Mouse (Mus musculus) embryonic facial prominence, embryonic 10.5 days (tissue): ENCODE measurements around the gene Col15a1. TPM values are rescaled to one million over a fixed set of nuclear protein-coding genes. Genes with fewer than 3 reads are reported as not detected.

Source experiments
- DNase-seq: peaks from one replicate; pipeline ENCODE4 v3.0.0-alpha.2; 2017; ENCODE audit warnings: low spot score
- H3K27ac ChIP-seq: fragments of 300-500 bp; sonication (generic); replicated peaks from 2 replicates; pipeline ENCODE4 v1.5.1; 2016; ENCODE audit warnings: mild to moderate bottlenecking
- H3K27me3 ChIP-seq: fragments of 300-500 bp; sonication (generic); replicated peaks from 2 replicates; pipeline ENCODE4 v1.6.1; 2016; ENCODE audit warnings: low read depth, mild to moderate bottlenecking; ENCODE audit not compliant: poor library complexity, severe bottlenecking
- H3K36me3 ChIP-seq: fragments of 300-500 bp; sonication (generic); replicated peaks from 2 replicates; pipeline ENCODE4 v1.6.1; 2016; ENCODE audit warnings: mild to moderate bottlenecking, moderate library complexity
- H3K4me1 ChIP-seq: fragments of 300-500 bp; sonication (generic); 2 replicates; pipeline ENCODE4 v1.6.1; 2016
- H3K4me3 ChIP-seq: fragments of 300-500 bp; sonication (generic); 2 replicates; pipeline ENCODE4 v1.5.1; 2016; ENCODE audit warnings: mild to moderate bottlenecking, moderate library complexity
- H3K9me3 ChIP-seq: fragments of 300-500 bp; sonication (generic); 2 replicates; pipeline ENCODE4 v1.6.1; 2016; ENCODE audit warnings: mild to moderate bottlenecking
- WGBS: fragments of 180-500 bp; shearing (Covaris S2); methylation state at CpG from one replicate; pipeline ENCODE4 v1.1.7; 2016; 5-methylcytosine and 5-hydroxymethylcytosine counted together
- polyA plus RNA-seq: library from polyadenylated mRNA; unstranded; fragments of >200 nt; fragmentation: Nextera tagmentation; extraction: Ambion mirVana; gene quantifications from 2 replicates; pipeline ENCODE4 v1.2.1, GENCODE M21; 2016

The Col15a1 gene
- polyA plus RNA-seq, 1 experiment from 2014 or later = 8.1 TPM

DNA sequence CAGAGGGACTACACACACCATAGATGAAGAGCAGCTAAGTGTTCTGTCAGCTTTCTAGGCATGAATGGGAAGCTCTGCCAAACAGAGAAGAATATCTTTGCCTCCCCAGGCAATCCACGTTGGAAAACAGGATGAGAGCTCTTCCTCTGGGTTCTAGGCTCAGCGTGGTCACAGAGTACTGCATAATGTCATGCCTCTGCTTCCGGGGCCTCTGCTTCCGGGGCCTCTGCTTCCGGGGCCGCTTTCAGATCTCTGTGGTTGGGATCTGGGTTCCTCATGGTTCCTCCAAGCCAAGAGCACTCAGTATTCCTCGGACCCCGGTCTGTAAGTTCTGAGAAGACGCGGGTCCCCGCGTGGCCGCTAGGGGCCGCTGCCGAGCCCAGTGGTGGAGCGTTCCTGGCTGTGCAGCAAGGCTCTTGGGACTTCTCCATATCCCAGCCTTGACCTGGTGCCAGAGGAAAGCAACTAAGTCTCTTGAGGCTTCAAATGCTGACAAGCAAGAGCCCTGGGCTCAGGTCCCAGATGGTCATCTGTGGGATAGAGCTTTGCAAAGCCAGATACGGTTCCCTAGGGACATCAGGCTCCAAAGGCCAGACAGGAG is 26.8 kb downstream of the Col15a1 start:
- Histone ChIP-seq H3K36me3 (no peaks in the 10 kb centered on the region), H3K4me1 (peaks cover 32% of the 10 kb centered on the region), H3K9me3 (no peaks in the 10 kb centered on the region), H3K4me3 (no peak overlapping the region), H3K27me3 (peaks cover 24% of the 10 kb centered on the region), H3K27ac (no peak overlapping the region)
- 29% methylated on average over 17 of the region's 17 CpGs for WGBS
- DNase-seq = peak; percentile 87

GRCm38 (mm10) chr4:47235312-47235711 is 27.4 kb downstream of the Col15a1 start:
- Histone ChIP-seq H3K27ac (no peak overlapping the region), H3K4me1 (peaks cover 32% of the 10 kb centered on the region), H3K9me3 (no peaks in the 10 kb centered on the region), H3K27me3 (peaks cover 24% of the 10 kb centered on the region), H3K36me3 (no peaks in the 10 kb centered on the region), H3K4me3 (no peak overlapping the region)
- no peak for DNase-seq
- 33% methylated on average over 3 of the region's 3 CpGs for WGBS

GRCm38 (mm10) chr4:47236104-47236503 is 28.1 kb downstream of the Col15a1 start:
- no peaks in the 10 kb centered on the region for H3K9me3 ChIP-seq
- no peak overlapping the region for H3K27ac ChIP-seq
- peaks cover 24% of the 10 kb centered on the region for H3K27me3 ChIP-seq
- no peak overlapping the region for H3K4me3 ChIP-seq
- WGBS = 88% methylated on average over 7 of the region's 7 CpGs
- H3K36me3 ChIP-seq = no peaks in the 10 kb centered on the region
- peaks cover 32% of the 10 kb centered on the region for H3K4me1 ChIP-seq
- DNase-seq = no peak

- Histone ChIP-seq H3K27ac (peak overlapping the region; percentile 35; the same call in 1 of the 2 replicates), H3K9me3 (no peaks in the 10 kb centered on the region), H3K27me3 (peaks cover 24% of the 10 kb centered on the region), H3K4me3 (peak overlapping the region; percentile 18; the same call in 1 of the 2 replicates), H3K4me1 (peaks cover 32% of the 10 kb centered on the region), H3K36me3 (no peaks in the 10 kb centered on the region)
- DNase-seq = peak; percentile 49
- WGBS = 29% methylated on average over 15 of the region's 15 CpGs
Measured at GRCm38 (mm10) chr4:47237220-47237619, 29.3 kb downstream of the Col15a1 start.

GRCm38 (mm10) chr4:47239114-47239513 is 31.2 kb downstream of the Col15a1 start:
- Histone ChIP-seq H3K36me3 (no peaks in the 10 kb centered on the region), H3K4me1 (peaks cover 33% of the 10 kb centered on the region), H3K27ac (no peak overlapping the region), H3K27me3 (peaks cover 24% of the 10 kb centered on the region), H3K4me3 (no peak overlapping the region), H3K9me3 (no peaks in the 10 kb centered on the region)
- 92% methylated on average over 6 of the region's 6 CpGs for WGBS
- DNase-seq = no peak

- H3K27me3 ChIP-seq = peaks cover 19% of the 10 kb centered on the region
- no peaks in the 10 kb centered on the region for H3K36me3 ChIP-seq
- H3K9me3 ChIP-seq = no peaks in the 10 kb centered on the region
- 83% methylated on average over 5 of the region's 5 CpGs for whole genome bisulfite sequencing
- H3K4me1 ChIP-seq = peaks cover 31% of the 10 kb centered on the region
- DNase-seq = no peak
- H3K4me3 ChIP-seq = no peak overlapping the region
- H3K27ac ChIP-seq = no peak overlapping the region
Measured at GRCm38 (mm10) chr4:47240901-47241300, 32.9 kb downstream of the Col15a1 start.

DNA sequence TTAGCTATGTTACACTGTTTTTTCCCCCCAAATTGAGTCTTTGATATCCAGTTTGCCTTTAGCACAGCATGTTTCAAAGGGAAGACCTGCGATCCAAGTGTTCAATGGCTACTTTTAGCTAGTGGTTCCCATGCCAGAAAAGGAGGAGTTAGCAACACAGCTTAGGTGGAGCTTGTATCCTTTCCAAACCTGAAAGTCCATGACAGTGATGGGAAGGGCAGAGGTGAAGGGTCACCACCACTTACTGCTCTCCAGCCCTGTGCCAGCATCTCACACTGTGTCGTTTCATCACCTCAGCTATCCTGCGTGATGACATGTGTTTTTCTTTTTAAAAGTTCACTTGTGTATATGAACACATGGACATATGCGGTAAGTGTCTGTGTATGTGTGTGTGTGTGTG is 34.2 kb downstream of the Col15a1 start:
- Histone ChIP-seq H3K9me3 (no peaks in the 10 kb centered on the region), H3K27ac (no peak overlapping the region), H3K4me1 (peaks cover 21% of the 10 kb centered on the region), H3K4me3 (no peak overlapping the region), H3K27me3 (peaks cover 10% of the 10 kb centered on the region; the same call in 1 of the 2 replicates), H3K36me3 (no peaks in the 10 kb centered on the region)
- WGBS = 80% methylated on average over 4 of the region's 4 CpGs
- no peak for DNase-seq

DNA sequence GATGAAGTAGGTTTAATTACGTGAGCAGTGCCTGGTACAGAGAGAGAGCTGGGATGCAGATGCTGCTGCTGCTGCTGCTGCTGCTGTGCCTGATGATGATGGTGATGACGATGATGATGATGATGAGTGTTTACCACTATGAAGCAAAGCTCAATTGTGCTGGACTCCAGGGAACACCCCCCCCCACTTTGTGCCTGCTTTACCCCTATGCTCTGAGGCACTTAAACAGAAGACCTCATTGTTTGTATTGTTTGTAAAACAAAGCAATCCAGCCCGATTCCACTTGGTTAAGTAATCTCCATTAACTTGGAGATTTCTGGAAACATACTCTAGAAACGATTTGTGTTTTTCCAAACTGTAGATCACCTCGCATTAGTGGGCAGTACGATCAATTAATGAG is 36.7 kb downstream of the Col15a1 start:
- Histone ChIP-seq H3K27me3 (no peaks in the 10 kb centered on the region), H3K36me3 (no peaks in the 10 kb centered on the region), H3K9me3 (no peaks in the 10 kb centered on the region), H3K4me3 (no peak overlapping the region), H3K4me1 (peaks cover 23% of the 10 kb centered on the region), H3K27ac (no peak overlapping the region)
- 55% methylated on average over 6 of the region's 6 CpGs for WGBS
- DNase-seq = no peak

- WGBS = 90% methylated on average over 18 of the region's 18 CpGs
Measured at GRCm38 (mm10) chr4:47245621-47246020, 37.7 kb downstream of the Col15a1 start.

DNA sequence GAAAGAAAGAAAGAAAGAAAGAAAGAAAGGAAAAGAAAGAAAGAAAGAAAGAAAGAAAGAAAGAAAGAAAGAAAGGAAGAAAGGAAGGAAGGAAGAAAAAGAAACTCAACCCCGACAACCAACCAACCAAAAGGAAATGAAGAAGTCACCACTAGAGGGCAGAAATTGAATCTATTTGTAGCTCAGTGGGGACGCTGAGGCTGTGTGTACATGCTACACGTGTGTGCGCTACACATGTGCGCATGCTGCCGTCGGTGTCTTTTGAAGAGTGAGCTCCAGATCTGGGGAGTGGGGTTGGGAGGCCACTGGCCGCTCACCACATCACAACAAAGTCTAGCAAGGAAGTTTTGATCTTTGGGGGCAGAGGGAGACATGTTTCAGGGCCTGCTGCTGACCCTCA is 38.9 kb downstream of the Col15a1 start:
- no peaks in the 10 kb centered on the region for H3K27me3 ChIP-seq
- no peaks in the 10 kb centered on the region for H3K36me3 ChIP-seq
- 70% methylated on average over 8 of the region's 8 CpGs for WGBS
- no peak overlapping the region for H3K27ac ChIP-seq
- H3K9me3 ChIP-seq = no peaks in the 10 kb centered on the region
- H3K4me3 ChIP-seq = no peak overlapping the region
- H3K4me1 ChIP-seq = peaks cover 23% of the 10 kb centered on the region
- no peak for DNase-seq

More at GRCm38 (mm10) chr4:47245621-47246020, 37.7 kb downstream of the Col15a1 start:
- Histone ChIP-seq H3K9me3 (no peaks in the 10 kb centered on the region), H3K27me3 (no peaks in the 10 kb centered on the region), H3K4me1 (peaks cover 23% of the 10 kb centered on the region), H3K27ac (no peak overlapping the region), H3K4me3 (no peak overlapping the region), H3K36me3 (no peaks in the 10 kb centered on the region)
- DNase-seq = no peak

DNA sequence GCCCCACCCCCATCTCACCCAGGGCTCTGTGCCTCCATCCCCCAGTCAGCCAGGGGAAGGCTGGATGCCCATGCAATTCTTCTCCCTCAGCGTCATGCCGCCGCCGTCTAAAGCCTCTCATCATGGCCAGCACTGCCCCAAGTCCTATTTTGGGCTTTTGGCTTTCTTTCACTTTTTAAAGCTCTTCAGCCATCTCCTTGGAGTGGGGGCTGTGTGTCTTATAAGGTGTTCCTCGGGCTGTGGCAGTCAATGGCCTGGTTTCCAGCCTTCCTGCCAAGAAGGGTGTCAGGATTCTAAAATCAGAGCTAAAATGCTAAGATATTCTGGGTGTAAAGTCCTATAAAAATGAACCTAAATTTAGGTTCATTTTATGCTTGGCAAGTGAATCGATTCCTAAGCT is 39.6 kb downstream of the Col15a1 start:
- Histone ChIP-seq H3K27ac (no peak overlapping the region), H3K36me3 (no peaks in the 10 kb centered on the region), H3K4me3 (no peak overlapping the region), H3K9me3 (0 out of 2 replicates have a peak, but pooled peaks cover under 1% of the 10 kb centered on the region), H3K27me3 (no peaks in the 10 kb centered on the region), H3K4me1 (peaks cover 23% of the 10 kb centered on the region)
- WGBS = 77% methylated on average over 6 of the region's 6 CpGs
- no peak for DNase-seq

- DNase-seq = no peak
- Histone ChIP-seq H3K36me3 (no peaks in the 10 kb centered on the region), H3K27me3 (no peaks in the 10 kb centered on the region), H3K27ac (no peak overlapping the region), H3K4me3 (no peak overlapping the region), H3K9me3 (0 out of 2 replicates have a peak, but pooled peaks cover 5% of the 10 kb centered on the region), H3K4me1 (peaks cover 19% of the 10 kb centered on the region)
- WGBS = 91% methylated on average over 6 of the region's 6 CpGs
Measured at GRCm38 (mm10) chr4:47249193-47249592, 41.2 kb downstream of the Col15a1 start.

DNA sequence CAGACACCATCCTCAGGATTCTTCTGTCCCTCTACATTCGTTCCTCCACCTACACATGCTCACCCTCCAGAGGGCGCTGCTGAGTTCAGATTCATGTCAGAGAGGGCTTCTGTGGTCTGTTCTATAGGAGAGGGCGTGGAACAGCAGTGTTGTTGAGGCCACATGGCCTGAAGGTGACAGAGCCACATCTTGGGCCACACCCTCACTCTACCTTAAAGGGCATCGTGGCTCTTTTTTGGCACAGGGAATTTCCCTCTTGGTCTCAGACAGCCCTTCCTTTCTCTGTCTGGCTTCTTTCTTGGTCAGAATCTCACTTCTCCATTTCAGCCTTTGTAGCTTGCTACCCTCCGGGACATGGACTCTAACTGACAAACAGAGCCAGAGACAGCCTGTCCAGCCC is 43.1 kb downstream of the Col15a1 start:
- Histone ChIP-seq H3K9me3 (0 out of 2 replicates have a peak, but pooled peaks cover 5% of the 10 kb centered on the region), H3K36me3 (no peaks in the 10 kb centered on the region), H3K27me3 (no peaks in the 10 kb centered on the region), H3K27ac (no peak overlapping the region), H3K4me3 (no peak overlapping the region), H3K4me1 (peaks cover 9% of the 10 kb centered on the region)
- peak; percentile 72 for DNase-seq
- 56% methylated on average over 5 of the region's 5 CpGs for WGBS
